Comparison of ENCODE assay signal across 24 mouse cellular contexts in the genomic region with DNA sequence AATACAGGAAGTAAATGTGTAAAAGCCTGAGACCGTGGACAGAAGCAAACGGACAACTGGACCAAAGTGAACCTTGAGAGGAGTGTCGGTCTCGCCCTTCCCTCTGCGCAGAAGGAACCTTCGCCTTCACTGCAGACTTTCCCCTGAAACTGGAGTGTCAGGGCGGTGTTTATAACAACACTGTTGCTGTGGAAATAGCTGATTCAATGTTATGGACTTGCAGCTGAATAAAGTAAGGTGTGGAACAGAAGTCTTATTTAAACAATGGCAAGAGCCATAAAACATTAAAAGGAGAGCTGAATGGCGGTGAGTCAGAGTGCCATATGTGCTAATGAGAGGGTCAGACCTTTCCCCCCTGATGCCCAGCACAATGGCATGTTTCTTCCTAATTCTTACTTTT. TPM values are rescaled to one million over a fixed set of nuclear protein-coding genes. Genes with fewer than 3 reads are reported as not detected.
A peak's percentile ranks its signal among the peaks of the same experiment; 100 is the strongest.
DNase-seq lines count a peak whose midpoint lies in the region; ATAC-seq and TF ChIP-seq lines count a peak whose summit lies in the region.
"Had no signal": no experiment of that assay in that cellular context is flagged by ENCODE, and none has a peak within 500 bp of the region (broad histone marks: within the 10 kb centered on the region; RNA-seq: fewer than 3 reads in every experiment).

No protein-coding gene starts in this region.

- H3K9ac ChIP-seq in kidney, embryonic 15.5 days: no peak overlapping the region
- H3K9ac ChIP-seq: forebrain, embryonic 12.5 days; liver, embryonic 12.5 days; midbrain, embryonic 15.5 days had no signal

- H3K9me3 ChIP-seq in kidney, embryonic 15.5 days (replicated peaks): no peaks in the 10 kb centered on the region
- H3K9me3 ChIP-seq: forebrain, embryonic 12.5 days; heart, embryonic 10.5 days; hindbrain, embryonic 10.5 days; liver, embryonic 12.5 days; midbrain, embryonic 15.5 days had no signal

- no peak for ATAC-seq in kidney, embryonic 15.5 days (replicated peaks; ENCODE audit: low FRiP score)
- ATAC-seq: hindbrain, postnatal 0 days; liver, embryonic 12.5 days; midbrain, embryonic 15.5 days had no signal

- no peak for TF ChIP-seq POLR2A in small intestine, adult 2 months (IDR thresholded peaks at IDR 0.05; ENCODE audit: low read depth, low read length)

- no peak overlapping the region for H3K4me2 ChIP-seq in kidney, embryonic 15.5 days
- H3K4me2 ChIP-seq: forebrain, embryonic 12.5 days; liver, embryonic 12.5 days; midbrain, embryonic 15.5 days had no signal

- no peaks in the 10 kb centered on the region for H3K27me3 ChIP-seq in kidney, embryonic 15.5 days
- H3K27me3 ChIP-seq in small intestine, adult 2 months (ENCODE audit: control insufficient read depth, insufficient read depth, low read length): no peaks in the 10 kb centered on the region
- H3K27me3 ChIP-seq: forebrain, embryonic 12.5 days; liver, embryonic 12.5 days; midbrain, embryonic 15.5 days had no signal

- peak overlapping the region; percentile 61; the same call in 1 of the 2 replicates for H3K27ac ChIP-seq in kidney, embryonic 15.5 days
- H3K27ac ChIP-seq in small intestine, adult 2 months (ENCODE audit: insufficient read depth, low read depth, low read length): peak overlapping the region; percentile 89
- H3K27ac ChIP-seq: forebrain, embryonic 12.5 days; gastrocnemius, adult 2 months; hindbrain, embryonic 10.5 days; hindbrain, postnatal 0 days; layer of hippocampus, adult 2 months; liver, embryonic 12.5 days; macrophage; midbrain, embryonic 15.5 days had no signal

- no peaks in the 10 kb centered on the region for H3K36me3 ChIP-seq in kidney, embryonic 15.5 days
- peaks cover 15% of the 10 kb centered on the region for H3K36me3 ChIP-seq in small intestine, adult 2 months (ENCODE audit: control insufficient read depth, insufficient read depth, low read length)
- H3K36me3 ChIP-seq: forebrain, embryonic 12.5 days; hindbrain, embryonic 10.5 days; liver, embryonic 12.5 days; midbrain, embryonic 15.5 days had no signal

- no peak for TF ChIP-seq CTCF in small intestine, adult 2 months (IDR thresholded peaks at IDR 0.05; ENCODE audit: extremely low read depth, insufficient read length, insufficient replicate concordance, low read depth, low read length)

- peaks cover 46% of the 10 kb centered on the region for H3K4me1 ChIP-seq in kidney, embryonic 15.5 days
- peaks cover 53% of the 10 kb centered on the region for H3K4me1 ChIP-seq in small intestine, adult 2 months (ENCODE audit: control insufficient read depth, insufficient read depth, insufficient read length, low read length)
- H3K4me1 ChIP-seq: midbrain, embryonic 15.5 days had no signal

- no peak overlapping the region for H3K4me3 ChIP-seq in kidney, embryonic 15.5 days (replicated peaks)
- H3K4me3 ChIP-seq in small intestine, adult 2 months (ENCODE audit: low read depth, low read length): no peak overlapping the region
- H3K4me3 ChIP-seq: forebrain, embryonic 12.5 days; gastrocnemius, adult 2 months; heart, embryonic 10.5 days; hindbrain, embryonic 10.5 days; layer of hippocampus, adult 2 months; liver, embryonic 12.5 days; midbrain, embryonic 15.5 days had no signal

- no peak for DNase-seq in kidney, adult 8-10 months
- peak; percentile 6 for DNase-seq in forelimb bud, embryonic 11.5 days (ENCODE audit: low read depth, low spot score)
- DNase-seq in large intestine, adult 2 months (ENCODE audit: low read depth, low spot score): peak; percentile 95
- no peak for DNase-seq in c-Kit-positive CD71-positive TER-119-positive erythroid progenitor cells, embryonic 14.5 days (ENCODE audit: low spot score)
- DNase-seq in adrenal gland, postnatal 4 days (ENCODE audit: low spot score in 2 of 2): no peak
- no peak for DNase-seq in natural killer cell, adult 2 months (ENCODE audit: low spot score in 2 of 2)
- DNase-seq: adrenal gland, postnatal 10 days; cerebellum, adult 9-10 months; gastrocnemius, adult 2 months; heart, postnatal 10 days; kidney, adult 2 months; kidney, postnatal 14 days had no signal

- WGBS in kidney, embryonic 15.5 days: 62% methylated on average over 8 of the region's 8 CpGs
- 20% methylated on average over 8 of the region's 8 CpGs for WGBS in large intestine, adult 2 months
- WGBS in small intestine, adult 2 months: 23% methylated on average over 8 of the region's 8 CpGs

RNA-seq across cellular contexts. Expression of a gene that starts 40.5 kb away (rescaled TPM):
- polyA plus RNA-seq in kidney, embryonic 15.5 days (2015; fragmentation: Nextera tagmentation; extraction: Ambion mirVana): 14.8 and 15.2 TPM in 2 replicates
- polyA plus RNA-seq in large intestine, adult 2 months (2012; rRNA removed): 37.1 and 50.3 TPM in 2 replicates
- 31.3 and 49.1 TPM in 2 replicates for polyA plus RNA-seq in small intestine, adult 2 months (2012; rRNA removed)
- 1 to 10 TPM; 6.3 to 8.0 TPM for total RNA-seq in adrenal gland, postnatal 4 days (2021)
- total RNA-seq: common myeloid progenitor, adult 5-6 weeks; granulocyte monocyte progenitor cell, adult 5-6 weeks had no signal

Comparison
In these comparisons a context has a peak if more than half of its experiments do, and no peak if none do; other contexts are left out.
1. DNase-seq: peak in forelimb bud, embryonic 11.5 days (single experiment) and large intestine, adult 2 months (single experiment); none in kidney, adult 8-10 months (0 of 2), c-Kit-positive CD71-positive TER-119-positive erythroid progenitor cells, embryonic 14.5 days (single experiment), adrenal gland, postnatal 4 days (0 of 2) and natural killer cell, adult 2 months (0 of 2).